Mouse (Mus musculus) embryonic facial prominence, embryonic 11.5 days (tissue): ENCODE data around the gene Lgi2. TPM values are rescaled to one million over a fixed set of nuclear protein-coding genes. Genes with fewer than 3 reads are reported as not detected.

Experiments
- polyA plus RNA-seq: library from polyadenylated mRNA; unstranded; fragments of >200 nt; fragmentation: Nextera tagmentation; extraction: Ambion mirVana; gene quantifications from 2 replicates; pipeline ENCODE4 v1.2.1, GENCODE M21; 2014

The Lgi2 gene
- polyA plus RNA-seq, 1 experiment from 2014 or later, result 1.9 TPM

Other genes starting within 250 kb of the Lgi2 start
- 0.31 and 0.38 TPM in 2 replicates for gene Sod3, start 202.7 kb downstream of the Lgi2 start, polyA plus RNA-seq
- 1.2 and 1.3 TPM in 2 replicates for gene Ccdc149, start 94.9 kb downstream of the Lgi2 start, polyA plus RNA-seq
- gene Sepsecs, start 103.2 kb upstream of the Lgi2 start, polyA plus RNA-seq, result 7.5 and 8.0 TPM in 2 replicates
- 25.0 and 27.3 TPM in 2 replicates for gene Pi4k2b, start 175.1 kb upstream of the Lgi2 start, polyA plus RNA-seq
- 18.6 and 18.8 TPM in 2 replicates for gene Zcchc4, start 208.9 kb upstream of the Lgi2 start, polyA plus RNA-seq